Mouse (Mus musculus) midbrain, embryonic 16.5 days (tissue): ENCODE measurements around the gene Cped1. TPM values are rescaled to one million over a fixed set of nuclear protein-coding genes. Genes with fewer than 3 reads are reported as not detected.
"Not testable (repeated sequence)": the region's sequence is repeated elsewhere in the genome, so short reads cannot be mapped to it uniquely, and the experiment has no call there.

ENCODE experiments used
- ATAC-seq: fragments of 200-750 bp; cut with Nextera tagmentation; 2 replicates; pipeline ENCODE4 v1.8.0; 2017; ENCODE audit warnings: moderate TSS enrichment
- H3K27ac ChIP-seq: fragments of 300-500 bp; sonication (generic); 2 replicates; pipeline ENCODE4 v1.5.1; 2014; ENCODE audit warnings: mild to moderate bottlenecking, low read length, mixed read lengths
- H3K27me3 ChIP-seq: fragments of 300-500 bp; sonication (generic); 2 replicates; pipeline ENCODE4 v1.6.1; 2014; ENCODE audit warnings: low read depth, low read length, mixed read lengths; ENCODE audit not compliant: control insufficient read depth, insufficient read depth
- H3K36me3 ChIP-seq: fragments of 300-500 bp; sonication (generic); 2 replicates; pipeline ENCODE4 v1.6.1; 2014; ENCODE audit warnings: mild to moderate bottlenecking, low read length, moderate library complexity, mixed read lengths; ENCODE audit not compliant: control insufficient read depth, insufficient read depth
- H3K4me1 ChIP-seq: fragments of 300-500 bp; sonication (generic); 2 replicates; pipeline ENCODE4 v1.6.1; 2014; ENCODE audit warnings: mild to moderate bottlenecking, low read length, mixed read lengths; ENCODE audit not compliant: control insufficient read depth, insufficient read depth
- H3K4me2 ChIP-seq: fragments of 300-500 bp; sonication (generic); 2 replicates; pipeline ENCODE4 v1.6.1; 2014; ENCODE audit warnings: mild to moderate bottlenecking, low read length, mixed read lengths
- H3K4me3 ChIP-seq: fragments of 300-500 bp; sonication (generic); 2 replicates; pipeline ENCODE4 v1.5.1; 2014; ENCODE audit warnings: low read depth, mild to moderate bottlenecking, low read length, moderate library complexity, mixed read lengths
- H3K9ac ChIP-seq: fragments of 300-500 bp; sonication (generic); 2 replicates; pipeline ENCODE4 v1.6.1; 2014; ENCODE audit warnings: low read depth, low read length, mixed read lengths
- H3K9me3 ChIP-seq: fragments of 300-500 bp; sonication (generic); replicated peaks from 2 replicates; pipeline ENCODE4 v1.6.1; 2014; ENCODE audit warnings: mild to moderate bottlenecking, low read length, mixed read lengths; ENCODE audit not compliant: control insufficient read depth, poor library complexity, severe bottlenecking
- WGBS: fragments of 180-500 bp; shearing (Covaris S2); extraction: QIAGEN DNeasy Blood & Tissue Kit; methylation state at CpG from one replicate; pipeline ENCODE4 v1.1.7; 2014; 5-methylcytosine and 5-hydroxymethylcytosine counted together
- polyA plus RNA-seq: library from polyadenylated mRNA; unstranded; fragments of >200 nt; fragmentation: Nextera tagmentation; extraction: Ambion mirVana; gene quantifications from 2 replicates; pipeline ENCODE4 v1.2.1, GENCODE M21; 2015

The Cped1 gene
- polyA plus RNA-seq, 1 experiment from 2014 or later = 2.1 TPM

DNA sequence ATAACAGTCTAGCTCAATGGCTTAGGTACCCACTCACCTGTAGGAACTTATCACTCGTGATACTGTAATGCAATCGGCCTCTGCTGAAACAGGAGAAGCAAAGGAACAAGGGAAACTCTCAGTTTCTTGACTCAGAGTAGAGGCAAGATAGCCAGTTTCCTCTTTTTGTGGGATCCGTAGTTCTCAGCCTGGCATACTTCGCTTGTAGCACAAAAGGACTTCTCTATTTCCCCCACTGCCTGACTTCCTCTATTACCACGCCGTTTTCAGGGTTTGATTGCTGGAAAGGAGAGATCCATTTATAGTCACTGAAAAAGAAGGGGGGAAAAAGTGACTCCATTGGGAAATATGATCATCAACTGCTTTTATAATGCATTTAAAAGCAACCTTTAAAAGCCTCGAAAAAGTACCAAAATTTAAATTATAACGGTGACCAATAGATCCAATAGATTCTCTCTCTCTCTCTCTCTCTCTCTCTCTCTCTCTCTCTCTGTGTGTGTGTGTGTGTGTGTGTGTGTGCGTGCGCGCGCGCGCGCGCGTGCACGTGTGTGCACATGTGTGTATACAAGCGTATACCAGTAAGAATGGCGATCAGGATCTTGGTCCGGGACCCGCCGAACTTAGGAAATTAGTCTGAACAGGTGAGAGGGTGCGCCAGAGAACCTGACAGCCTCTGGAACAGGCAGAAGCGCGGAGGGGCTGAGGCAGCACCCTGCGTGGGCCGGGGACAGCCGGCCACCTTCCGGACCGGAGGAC lies 139.0 kb downstream of the Cped1 start:
- WGBS = 87% methylated on average over 24 of the region's 31 CpGs

GRCm38 (mm10) chr6:22135038-22135631 lies 149.4 kb downstream of the Cped1 start:
- no peak for ATAC-seq
- Histone ChIP-seq H3K4me1 (no peaks in the 10 kb centered on the region), H3K36me3 (no peaks in the 10 kb centered on the region), H3K27me3 (no peaks in the 10 kb centered on the region), H3K4me3 (no peak overlapping the region), H3K4me2 (no peak overlapping the region), H3K9ac (no peak overlapping the region), H3K9me3 (no peaks in the 10 kb centered on the region), H3K27ac (no peak overlapping the region)
- 75% methylated on average over 10 of the region's 10 CpGs for WGBS

More for the DNA sequence above, 139.0 kb downstream of the Cped1 start:
- H3K4me2 ChIP-seq, H3K9me3 ChIP-seq, ATAC-seq, H3K4me1 ChIP-seq, H3K27me3 ChIP-seq, H3K36me3 ChIP-seq, H3K27ac ChIP-seq, H3K9ac ChIP-seq, H3K4me3 ChIP-seq: not testable (repeated sequence)

DNA sequence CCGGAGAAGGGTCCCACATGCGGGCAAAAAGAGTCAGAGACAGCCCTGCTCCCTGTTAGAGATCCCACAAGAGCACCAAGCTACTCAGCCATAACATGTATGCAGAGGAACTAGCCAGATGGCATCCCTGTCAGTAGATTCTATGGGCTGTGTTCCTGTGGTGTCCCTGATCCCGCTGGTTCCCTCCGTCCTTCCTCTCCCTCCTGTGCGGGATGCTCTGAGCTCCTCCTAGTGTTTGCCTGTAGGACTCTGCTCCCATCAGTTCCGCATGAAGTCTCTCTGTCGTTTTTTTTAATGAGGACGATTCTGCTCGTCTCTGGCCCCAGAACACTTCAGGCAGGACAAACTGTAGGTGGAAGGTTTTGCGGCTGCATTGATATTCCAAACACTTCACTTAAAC lies 151.1 kb downstream of the Cped1 start:
- H3K4me2 ChIP-seq = no peak overlapping the region
- WGBS = 39% methylated on average over 10 of the region's 10 CpGs
- no peak overlapping the region for H3K4me3 ChIP-seq
- H3K4me1 ChIP-seq = no peaks in the 10 kb centered on the region
- no peaks in the 10 kb centered on the region for H3K27me3 ChIP-seq
- H3K27ac ChIP-seq = no peak overlapping the region
- no peaks in the 10 kb centered on the region for H3K9me3 ChIP-seq
- H3K9ac ChIP-seq = no peak overlapping the region
- ATAC-seq = no peak
- no peaks in the 10 kb centered on the region for H3K36me3 ChIP-seq

- H3K36me3 ChIP-seq = no peaks in the 10 kb centered on the region
- H3K27ac ChIP-seq = no peak overlapping the region
- H3K4me3 ChIP-seq = no peak overlapping the region
- H3K4me2 ChIP-seq = no peak overlapping the region
- no peak for ATAC-seq
- no peak overlapping the region for H3K9ac ChIP-seq
- H3K9me3 ChIP-seq = no peaks in the 10 kb centered on the region
- H3K4me1 ChIP-seq = no peaks in the 10 kb centered on the region
- H3K27me3 ChIP-seq = no peaks in the 10 kb centered on the region
- WGBS = 69% methylated on average over 8 of the region's 8 CpGs
Measured at GRCm38 (mm10) chr6:22140786-22141185, 155.1 kb downstream of the Cped1 start.

GRCm38 (mm10) chr6:22147236-22147635 lies 161.5 kb downstream of the Cped1 start:
- Histone ChIP-seq H3K36me3 (no peaks in the 10 kb centered on the region), H3K4me2 (no peak overlapping the region), H3K9me3 (no peaks in the 10 kb centered on the region), H3K9ac (no peak overlapping the region), H3K27ac (no peak overlapping the region), H3K4me3 (no peak overlapping the region), H3K4me1 (no peaks in the 10 kb centered on the region), H3K27me3 (no peaks in the 10 kb centered on the region)
- ATAC-seq = no peak
- 90% methylated on average over 4 of the region's 4 CpGs for WGBS

DNA sequence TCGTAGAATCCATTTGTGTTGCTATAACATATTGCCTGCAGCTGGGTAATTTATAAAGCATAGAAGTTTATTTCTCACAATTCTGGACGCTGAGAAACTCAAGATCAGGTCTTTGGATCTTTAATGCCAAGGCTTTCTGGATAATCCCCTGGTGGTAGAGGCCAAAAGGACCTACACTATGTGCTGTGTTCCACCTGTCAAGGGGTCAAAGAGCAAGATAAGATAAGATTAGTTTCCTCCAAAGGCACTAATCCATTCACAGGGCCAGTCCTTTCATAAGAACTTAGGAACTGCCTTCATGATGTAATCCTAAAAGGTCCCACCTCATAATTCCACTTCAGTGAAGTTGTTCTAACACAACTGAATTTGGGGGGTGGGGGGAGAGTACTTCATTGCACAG lies 162.8 kb downstream of the Cped1 start:
- no peak overlapping the region for H3K4me2 ChIP-seq
- H3K36me3 ChIP-seq = no peaks in the 10 kb centered on the region
- no peaks in the 10 kb centered on the region for H3K4me1 ChIP-seq
- no peak overlapping the region for H3K4me3 ChIP-seq
- no peaks in the 10 kb centered on the region for H3K27me3 ChIP-seq
- no peak overlapping the region for H3K27ac ChIP-seq
- H3K9me3 ChIP-seq = no peaks in the 10 kb centered on the region
- WGBS = 73% methylated on average over 2 of the region's 2 CpGs
- no peak for ATAC-seq
- H3K9ac ChIP-seq = no peak overlapping the region

DNA sequence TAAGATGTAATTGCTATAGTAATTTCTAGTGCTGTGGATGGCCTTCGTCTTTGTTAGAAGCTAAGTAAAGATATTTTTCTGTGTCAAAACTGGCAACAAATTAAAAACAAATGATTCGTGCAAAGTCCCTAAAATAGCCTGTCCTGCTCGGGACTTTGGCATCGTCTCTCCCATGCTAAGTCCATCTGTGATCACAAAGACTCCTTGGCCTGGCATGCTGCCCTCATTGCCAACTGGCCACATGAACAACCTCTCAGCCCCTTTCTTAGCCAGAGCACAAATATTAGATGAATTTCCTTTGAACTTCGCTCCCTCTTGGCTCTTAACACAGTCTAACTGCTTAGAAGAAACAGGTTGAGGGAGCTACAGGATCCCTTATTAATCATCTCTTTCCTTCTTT lies 171.7 kb downstream of the Cped1 start:
- no peak overlapping the region for H3K4me2 ChIP-seq
- H3K9ac ChIP-seq = no peak overlapping the region
- H3K27me3 ChIP-seq = no peaks in the 10 kb centered on the region
- ATAC-seq = no peak
- no peaks in the 10 kb centered on the region for H3K36me3 ChIP-seq
- no peak overlapping the region for H3K27ac ChIP-seq
- no peak overlapping the region for H3K4me3 ChIP-seq
- H3K9me3 ChIP-seq = no peaks in the 10 kb centered on the region
- H3K4me1 ChIP-seq = no peaks in the 10 kb centered on the region
- WGBS = 78% methylated on average over 5 of the region's 5 CpGs

DNA sequence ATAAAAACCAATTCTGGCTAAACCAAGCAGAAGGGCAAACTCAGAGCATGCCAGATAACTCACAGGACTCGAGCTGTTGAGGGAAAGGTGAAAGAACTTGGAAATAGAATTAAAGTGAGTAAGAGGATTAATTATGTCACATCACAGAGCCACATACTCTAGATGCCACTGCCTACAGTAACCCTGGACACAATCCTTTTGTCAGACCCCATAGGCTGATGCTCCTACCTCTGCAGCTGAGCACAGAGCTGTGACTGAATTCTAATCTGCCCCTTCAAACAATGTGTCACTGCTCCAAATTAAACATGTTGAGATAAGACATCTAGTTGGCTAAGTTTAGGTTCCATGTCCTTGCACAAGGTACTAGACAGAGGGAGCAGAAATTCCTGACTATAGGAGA lies 176.2 kb downstream of the Cped1 start:
- Histone ChIP-seq H3K4me3 (no peak overlapping the region), H3K9me3 (no peaks in the 10 kb centered on the region), H3K4me2 (no peak overlapping the region), H3K9ac (no peak overlapping the region), H3K27ac (no peak overlapping the region), H3K27me3 (no peaks in the 10 kb centered on the region), H3K4me1 (no peaks in the 10 kb centered on the region), H3K36me3 (no peaks in the 10 kb centered on the region)
- no peak for ATAC-seq
- 15% methylated on average over 1 of the region's 1 CpGs for WGBS

DNA sequence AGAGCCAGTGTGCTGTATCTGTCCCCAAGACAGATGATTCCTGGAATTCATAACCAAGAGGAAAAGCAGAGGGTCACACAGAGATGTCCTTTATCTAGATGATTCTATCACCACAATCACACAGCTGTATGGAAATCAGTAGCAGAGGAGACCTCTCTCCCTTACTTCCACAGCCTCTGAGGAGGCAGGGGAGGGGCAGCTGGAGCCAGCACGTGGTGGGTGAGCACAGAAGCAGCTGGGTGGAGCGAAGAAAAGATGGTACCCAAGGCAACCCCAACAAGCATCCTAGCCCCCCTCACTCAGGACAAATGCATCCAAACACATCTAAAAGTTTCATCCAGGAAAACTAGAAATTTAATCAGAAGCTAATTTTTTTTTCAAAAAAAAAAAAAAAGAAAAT lies 182.7 kb downstream of the Cped1 start:
- no peak for ATAC-seq
- Histone ChIP-seq H3K4me3 (no peak overlapping the region), H3K27me3 (no peaks in the 10 kb centered on the region), H3K4me2 (no peak overlapping the region), H3K27ac (no peak overlapping the region), H3K36me3 (no peaks in the 10 kb centered on the region), H3K4me1 (no peaks in the 10 kb centered on the region), H3K9me3 (no peaks in the 10 kb centered on the region), H3K9ac (no peak overlapping the region)
- WGBS = 34% methylated on average over 2 of the region's 2 CpGs
